Mouse (Mus musculus): ENCODE measurements at regions not wholly inside any gene's neighbourhood (a gene's known extent, or its start where the extent isn't known, plus 50 kb on each side); places are given as distances from the start of the nearest gene placed in this dataset.

DNA sequence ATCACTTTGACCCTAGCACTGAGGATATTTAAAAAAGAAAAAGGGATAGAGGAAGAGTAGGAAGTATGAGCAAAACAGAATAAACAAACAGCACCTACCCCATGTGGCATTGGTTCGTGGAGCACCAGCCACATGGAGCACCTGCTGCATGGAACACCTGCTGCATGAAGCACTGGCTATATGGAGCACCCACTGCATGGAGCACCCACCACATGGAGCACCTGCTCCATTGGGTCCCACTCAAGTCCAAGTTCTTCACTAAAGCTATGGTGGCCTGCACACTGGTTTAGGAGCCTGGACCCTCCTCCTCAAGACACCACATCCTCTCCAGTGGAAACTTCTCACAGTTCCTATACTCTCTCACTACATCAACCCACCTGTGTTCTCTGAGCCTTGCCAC is 166.4 kb upstream of the Zmiz1 start:
- Histone ChIP-seq H3K9ac (ENCODE audit: low read length) (no peak overlapping the region), H3K27ac (ENCODE audit: low read depth) (no peak overlapping the region), H3K9me3 (ENCODE audit: control insufficient read depth, low read length) (no peaks in the 10 kb centered on the region), H3K36me3 (ENCODE audit: control insufficient read depth, insufficient read depth, low read length) (no peaks in the 10 kb centered on the region), H3K4me2 (ENCODE audit: low read length) (no peak overlapping the region), H3K27me3 (replicated peaks; ENCODE audit: control insufficient read depth, insufficient read depth, low read length) (no peaks in the 10 kb centered on the region), H3K4me1 (replicated peaks; ENCODE audit: control insufficient read depth, insufficient read depth, low read length) (no peaks in the 10 kb centered on the region), H3K4me3 (ENCODE audit: low read depth, low read length) (no peak overlapping the region)
- no peak for ATAC-seq (replicated peaks; ENCODE audit: low FRiP score, low TSS enrichment, low read depth)
- WGBS: 63% methylated on average over 1 of the region's 1 CpGs
- no peak for DNase-seq (ENCODE audit: low spot score)

DNA sequence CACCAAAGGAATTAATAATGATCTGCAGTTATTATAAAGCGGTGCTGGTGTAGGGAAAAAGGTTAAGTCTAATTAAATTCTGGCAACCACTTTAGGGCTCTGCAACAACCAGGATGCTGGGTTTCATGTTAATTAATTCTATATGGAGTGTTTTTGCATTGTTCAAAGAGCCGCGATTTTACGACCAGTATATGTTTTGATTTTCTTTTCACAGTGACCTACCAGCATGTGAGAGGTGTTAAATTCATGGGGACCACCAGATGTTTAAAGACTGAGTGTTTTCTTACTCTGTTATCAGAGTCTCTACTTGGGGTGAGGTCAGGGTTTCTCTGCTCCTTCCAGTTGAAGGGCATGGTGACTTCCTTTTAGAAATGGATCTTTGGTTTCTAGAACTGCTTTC is 164.8 kb upstream of the Zmiz1 start:
- Histone ChIP-seq H3K36me3 (ENCODE audit: control insufficient read depth, insufficient read depth, low read length) (no peaks in the 10 kb centered on the region), H3K4me3 (ENCODE audit: low read depth, low read length) (no peak overlapping the region), H3K9ac (ENCODE audit: low read length) (no peak overlapping the region), H3K4me2 (ENCODE audit: low read length) (no peak overlapping the region), H3K27ac (ENCODE audit: low read depth) (no peak overlapping the region), H3K4me1 (replicated peaks; ENCODE audit: control insufficient read depth, insufficient read depth, low read length) (no peaks in the 10 kb centered on the region), H3K9me3 (ENCODE audit: control insufficient read depth, low read length) (no peaks in the 10 kb centered on the region), H3K27me3 (replicated peaks; ENCODE audit: control insufficient read depth, insufficient read depth, low read length) (no peaks in the 10 kb centered on the region)
- DNase-seq (ENCODE audit: low spot score): no peak
- ATAC-seq (replicated peaks; ENCODE audit: low FRiP score, low TSS enrichment, low read depth): no peak
- WGBS: 73% methylated on average over 4 of the region's 4 CpGs

DNA sequence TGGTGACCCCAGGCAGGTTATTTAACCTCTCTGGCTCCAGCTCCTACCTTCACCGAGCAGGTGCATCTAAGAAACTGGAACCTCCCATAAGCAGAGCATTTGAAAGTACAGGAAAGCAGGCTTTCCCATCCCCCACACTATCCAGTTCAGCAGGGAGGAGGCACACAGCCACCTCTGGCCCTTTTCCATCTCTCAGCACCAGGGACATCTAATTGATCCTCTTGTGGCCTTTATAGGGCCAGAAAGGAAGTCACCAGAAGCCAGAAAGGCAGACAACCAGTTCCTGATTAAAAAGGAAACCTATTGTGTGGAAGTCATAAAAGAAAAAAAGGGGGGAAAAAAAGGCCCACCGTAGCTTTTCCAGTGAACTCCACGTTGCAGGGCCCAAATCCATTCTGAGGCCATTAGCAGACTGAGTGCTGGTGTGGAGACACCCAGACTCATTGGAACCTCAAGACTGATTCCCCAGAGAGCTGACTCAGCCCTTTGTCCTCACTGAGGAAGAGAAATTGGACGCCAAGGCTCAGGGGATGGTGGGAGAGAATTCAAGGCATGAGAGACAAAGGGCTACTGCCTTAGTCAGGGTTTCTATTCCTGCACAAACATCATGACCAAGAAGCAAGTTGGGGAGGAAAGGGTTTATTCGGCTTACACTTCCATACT is 163.2 kb upstream of the Zmiz1 start:
- ATAC-seq (replicated peaks; ENCODE audit: low FRiP score, low TSS enrichment, low read depth) (no peak), DNase-seq (ENCODE audit: low spot score) (no peak)
- Histone ChIP-seq H3K9ac (ENCODE audit: low read length) (no peak overlapping the region), H3K9me3 (ENCODE audit: control insufficient read depth, low read length) (no peaks in the 10 kb centered on the region), H3K36me3 (ENCODE audit: control insufficient read depth, insufficient read depth, low read length) (no peaks in the 10 kb centered on the region), H3K4me1 (replicated peaks; ENCODE audit: control insufficient read depth, insufficient read depth, low read length) (no peaks in the 10 kb centered on the region), H3K27ac (ENCODE audit: low read depth) (no peak overlapping the region), H3K4me2 (ENCODE audit: low read length) (no peak overlapping the region), H3K27me3 (replicated peaks; ENCODE audit: control insufficient read depth, insufficient read depth, low read length) (no peaks in the 10 kb centered on the region), H3K4me3 (ENCODE audit: low read depth, low read length) (no peak overlapping the region)
- WGBS: 63% methylated on average over 4 of the region's 5 CpGs

DNA sequence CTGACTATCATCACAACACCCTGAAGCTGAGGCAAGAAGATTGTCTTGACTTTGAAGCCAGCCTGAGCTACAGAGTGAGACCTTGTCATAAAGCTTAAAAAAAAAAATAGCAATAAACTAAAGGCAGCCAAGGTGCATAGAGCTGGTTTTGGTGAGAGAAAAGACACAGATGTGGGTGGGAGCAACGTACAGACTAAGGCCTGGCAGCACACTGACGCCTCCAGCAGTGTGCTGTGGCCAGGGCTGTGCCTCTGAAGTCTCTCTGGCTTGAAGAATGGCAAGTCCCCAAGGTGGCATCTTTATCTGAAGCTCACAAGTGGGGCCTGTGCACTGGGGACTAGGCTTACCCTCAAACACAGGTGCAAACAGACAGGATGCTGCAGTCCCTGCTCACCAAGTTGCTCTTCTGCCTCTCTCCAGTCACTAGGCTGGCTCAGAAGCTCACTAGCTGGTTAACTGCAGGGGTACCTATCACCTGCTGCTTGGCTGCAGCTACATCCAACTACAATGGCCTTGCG is 159.3 kb upstream of the Zmiz1 start:
- 87% methylated on average over 3 of the region's 3 CpGs for WGBS
- no peak for ATAC-seq (replicated peaks; ENCODE audit: low FRiP score, low TSS enrichment, low read depth)

DNA sequence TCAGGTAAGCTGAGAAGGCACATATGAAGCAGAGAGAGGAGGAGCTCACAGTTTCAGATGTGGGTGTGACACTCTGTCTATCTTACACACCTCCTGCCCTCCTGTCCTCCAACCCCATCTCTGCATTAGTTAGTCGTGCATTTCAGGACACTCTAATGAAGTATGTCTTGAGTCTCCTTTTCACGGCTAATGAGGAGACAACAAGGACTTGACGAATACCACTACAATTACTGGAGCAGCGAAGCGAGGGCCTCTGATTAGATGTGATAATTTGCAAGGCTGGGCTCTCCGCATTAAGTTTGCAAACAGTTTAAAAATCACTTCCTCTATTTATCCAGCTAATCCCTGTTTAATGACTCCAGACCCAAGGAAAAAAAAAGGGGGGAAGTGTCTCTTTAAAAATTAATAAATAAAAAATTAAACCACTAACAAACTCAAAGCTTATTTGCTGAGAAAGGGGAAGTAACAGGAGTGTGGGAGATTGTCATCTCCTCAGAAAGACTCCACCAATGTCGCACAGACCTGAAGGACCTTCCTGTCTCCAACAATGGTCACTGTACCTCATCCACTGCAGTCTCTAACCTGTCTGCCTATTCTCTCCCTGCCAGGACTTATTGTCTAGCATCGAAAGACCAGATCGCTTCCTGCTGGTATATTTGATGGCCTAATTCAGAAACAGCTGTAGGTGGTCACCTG is 157.5 kb upstream of the Zmiz1 start:
- Histone ChIP-seq H3K4me3 (ENCODE audit: low read depth, low read length) (no peak overlapping the region), H3K4me2 (ENCODE audit: low read length) (no peak overlapping the region), H3K27ac (ENCODE audit: low read depth) (no peak overlapping the region), H3K9ac (ENCODE audit: low read length) (no peak overlapping the region), H3K4me1 (replicated peaks; ENCODE audit: control insufficient read depth, insufficient read depth, low read length) (peaks cover 17% of the 10 kb centered on the region; the same call in 1 of the 2 replicates), H3K27me3 (replicated peaks; ENCODE audit: control insufficient read depth, insufficient read depth, low read length) (no peaks in the 10 kb centered on the region), H3K36me3 (ENCODE audit: control insufficient read depth, insufficient read depth, low read length) (no peaks in the 10 kb centered on the region), H3K9me3 (ENCODE audit: control insufficient read depth, low read length) (no peaks in the 10 kb centered on the region)
- no peak for ATAC-seq (replicated peaks; ENCODE audit: low FRiP score, low TSS enrichment, low read depth)
- no peak for DNase-seq (ENCODE audit: low spot score)
- WGBS: 48% methylated on average over 9 of the region's 9 CpGs

More for the DNA sequence above, 159.3 kb upstream of the Zmiz1 start:
- Histone ChIP-seq H3K9me3 (ENCODE audit: control insufficient read depth, low read length) (no peaks in the 10 kb centered on the region), H3K9ac (ENCODE audit: low read length) (no peak overlapping the region), H3K27ac (ENCODE audit: low read depth) (no peak overlapping the region), H3K4me2 (ENCODE audit: low read length) (no peak overlapping the region), H3K4me3 (ENCODE audit: low read depth, low read length) (no peak overlapping the region), H3K27me3 (replicated peaks; ENCODE audit: control insufficient read depth, insufficient read depth, low read length) (no peaks in the 10 kb centered on the region), H3K4me1 (replicated peaks; ENCODE audit: control insufficient read depth, insufficient read depth, low read length) (peaks cover 9% of the 10 kb centered on the region; the same call in 1 of the 2 replicates), H3K36me3 (ENCODE audit: control insufficient read depth, insufficient read depth, low read length) (no peaks in the 10 kb centered on the region)
- no peak for DNase-seq (ENCODE audit: low spot score)

DNA sequence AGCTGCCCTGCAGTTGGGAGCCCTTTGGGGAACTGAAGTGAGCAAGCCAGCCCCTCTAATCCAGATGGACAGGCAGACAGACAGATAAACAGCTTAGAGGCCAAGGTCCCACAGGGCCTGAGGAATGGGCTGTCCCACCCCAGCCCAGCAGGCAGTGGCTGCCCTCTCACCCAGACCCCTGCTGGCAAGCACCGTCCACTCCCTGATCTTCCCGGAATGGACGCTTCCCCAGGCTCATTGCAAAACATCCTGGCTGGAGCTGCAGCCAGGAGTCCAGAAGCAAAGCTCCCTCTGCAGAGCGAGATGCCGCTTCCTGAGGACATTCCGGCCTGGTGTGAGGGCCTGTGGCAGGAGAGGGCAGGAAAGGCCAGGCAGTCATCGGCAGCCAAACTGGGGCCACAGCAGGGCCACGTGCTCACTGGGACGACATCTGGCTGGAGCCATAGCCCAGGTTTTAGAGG is 154.6 kb upstream of the Zmiz1 start:
- ATAC-seq (replicated peaks; ENCODE audit: low FRiP score, low TSS enrichment, low read depth) (peak; percentile 9; the same call in 1 of the 2 replicates), DNase-seq (ENCODE audit: low spot score) (peak; percentile 70)
- H3K9me3 ChIP-seq (ENCODE audit: control insufficient read depth, low read length): no peaks in the 10 kb centered on the region
- no peaks in the 10 kb centered on the region for H3K36me3 ChIP-seq (ENCODE audit: control insufficient read depth, insufficient read depth, low read length)
- peak overlapping the region; percentile 14 for H3K4me2 ChIP-seq (ENCODE audit: low read length)
- H3K4me3 ChIP-seq (ENCODE audit: low read depth, low read length): no peak overlapping the region
- 0 out of 2 replicates have a peak overlapping the region, but pooled peaks have one; percentile 2 for H3K9ac ChIP-seq (ENCODE audit: low read length)
- H3K4me1 ChIP-seq (replicated peaks; ENCODE audit: control insufficient read depth, insufficient read depth, low read length): peaks cover 17% of the 10 kb centered on the region; the same call in 1 of the 2 replicates
- H3K27me3 ChIP-seq (replicated peaks; ENCODE audit: control insufficient read depth, insufficient read depth, low read length): no peaks in the 10 kb centered on the region
- H3K27ac ChIP-seq (ENCODE audit: low read depth): peak overlapping the region; percentile 51; the same call in 1 of the 2 replicates
- WGBS: 12% methylated on average over 9 of the region's 9 CpGs

DNA sequence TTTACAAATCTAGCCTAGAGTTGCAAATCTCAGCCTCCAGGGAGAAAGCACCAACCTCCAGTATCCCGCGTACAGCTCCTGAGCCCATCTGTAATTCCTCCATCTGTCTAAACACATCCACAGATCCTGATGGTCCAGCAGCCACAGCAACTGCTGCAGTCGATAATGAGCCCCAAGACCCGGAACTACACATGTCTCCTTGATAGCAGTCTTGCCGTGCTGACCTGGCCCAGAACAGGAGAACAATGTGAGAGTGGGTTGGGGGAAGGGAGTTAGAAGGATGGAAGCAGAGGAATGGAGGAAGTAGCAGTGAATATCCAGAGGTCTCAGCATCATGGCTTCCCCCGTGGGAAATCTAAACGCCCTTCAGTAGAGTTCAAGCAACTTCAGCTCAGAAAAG is 152.8 kb upstream of the Zmiz1 start:
- H3K27ac ChIP-seq (ENCODE audit: low read depth): no peak overlapping the region
- H3K9ac ChIP-seq (ENCODE audit: low read length): no peak overlapping the region
- H3K4me3 ChIP-seq (ENCODE audit: low read depth, low read length): no peak overlapping the region
- no peaks in the 10 kb centered on the region for H3K36me3 ChIP-seq (ENCODE audit: control insufficient read depth, insufficient read depth, low read length)
- H3K9me3 ChIP-seq (ENCODE audit: control insufficient read depth, low read length): no peaks in the 10 kb centered on the region
- H3K4me1 ChIP-seq (replicated peaks; ENCODE audit: control insufficient read depth, insufficient read depth, low read length): peaks cover 25% of the 10 kb centered on the region
- no peak for DNase-seq (ENCODE audit: low spot score)
- no peaks in the 10 kb centered on the region for H3K27me3 ChIP-seq (replicated peaks; ENCODE audit: control insufficient read depth, insufficient read depth, low read length)
- H3K4me2 ChIP-seq (ENCODE audit: low read length): no peak overlapping the region
- no peak for ATAC-seq (replicated peaks; ENCODE audit: low FRiP score, low TSS enrichment, low read depth)
- 44% methylated on average over 7 of the region's 7 CpGs for WGBS

DNA sequence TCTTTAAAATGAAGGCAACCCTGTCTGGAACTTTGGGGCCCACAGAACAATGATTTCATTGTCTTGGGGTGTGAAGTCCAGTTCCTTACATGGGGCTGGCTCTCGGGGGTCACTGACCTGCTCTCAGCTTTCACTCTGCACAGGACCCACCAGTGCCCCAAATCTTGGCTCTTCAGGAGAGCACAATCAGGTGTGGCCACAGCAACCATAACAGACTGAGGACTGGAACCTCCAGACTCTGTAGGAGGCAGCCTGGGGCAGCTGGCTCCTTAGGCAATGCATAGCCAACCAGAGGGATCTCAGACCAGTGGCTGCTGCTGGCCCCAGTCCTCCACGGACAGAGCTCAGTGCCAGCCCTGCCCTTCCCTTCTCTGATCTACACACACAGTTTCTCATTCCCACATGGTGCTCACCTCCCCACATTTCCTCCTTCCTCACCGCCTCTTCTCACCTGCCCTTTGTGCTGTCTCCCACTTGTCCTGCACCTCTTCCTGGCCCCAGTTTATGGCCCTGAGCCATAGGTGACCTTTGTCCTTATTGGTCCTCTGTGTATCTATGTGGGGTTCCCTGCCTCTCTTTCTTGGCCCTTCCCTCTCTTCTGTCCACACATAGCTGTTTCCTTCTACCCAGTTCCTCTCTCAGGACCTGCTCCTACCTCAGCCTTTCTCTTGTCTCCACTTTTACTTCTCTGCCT is 151.9 kb upstream of the Zmiz1 start:
- H3K4me3 ChIP-seq (ENCODE audit: low read depth, low read length): no peak overlapping the region
- no peaks in the 10 kb centered on the region for H3K36me3 ChIP-seq (ENCODE audit: control insufficient read depth, insufficient read depth, low read length)
- H3K9ac ChIP-seq (ENCODE audit: low read length): no peak overlapping the region
- no peaks in the 10 kb centered on the region for H3K27me3 ChIP-seq (replicated peaks; ENCODE audit: control insufficient read depth, insufficient read depth, low read length)
- 72% methylated on average over 3 of the region's 3 CpGs for WGBS
- peak overlapping the region; percentile 51 for H3K27ac ChIP-seq (ENCODE audit: low read depth)
- peaks cover 32% of the 10 kb centered on the region for H3K4me1 ChIP-seq (replicated peaks; ENCODE audit: control insufficient read depth, insufficient read depth, low read length)
- DNase-seq (ENCODE audit: low spot score): peak; percentile 73
- H3K4me2 ChIP-seq (ENCODE audit: low read length): peak overlapping the region; percentile 3; the same call in 1 of the 2 replicates
- ATAC-seq (replicated peaks; ENCODE audit: low FRiP score, low TSS enrichment, low read depth): peak; percentile 85
- H3K9me3 ChIP-seq (ENCODE audit: control insufficient read depth, low read length): no peaks in the 10 kb centered on the region

Measured in intestine, embryonic 14.5 days (tissue).